Mouse (Mus musculus) ZHBTc4 (cell line): Measurements from ENCODE around the gene Tnrc6a.

Experiments
- DNase-seq: peaks from one replicate; pipeline ENCODE4 v3.0.0-alpha.2; 2011; ENCODE audit warnings: low read depth, low spot score

Gene Tnrc6a

DNA sequence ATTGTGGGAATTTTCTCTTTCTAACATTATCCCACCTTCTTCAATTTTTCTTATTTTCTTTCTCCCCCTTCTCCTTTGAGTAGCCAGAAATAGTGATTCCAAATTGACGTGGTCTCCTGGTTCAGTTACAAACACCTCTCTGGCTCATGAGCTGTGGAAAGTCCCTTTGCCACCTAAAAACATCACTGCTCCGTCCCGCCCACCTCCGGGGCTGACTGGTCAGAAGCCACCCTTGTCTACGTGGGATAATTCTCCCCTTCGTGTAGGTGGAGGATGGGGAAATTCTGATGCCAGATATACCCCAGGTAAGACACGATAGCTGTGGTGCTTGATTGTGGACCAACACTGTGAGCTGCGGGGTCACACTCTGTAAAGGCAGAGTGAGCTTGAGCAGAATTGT, 66.1 kb downstream of the Tnrc6a start:
- no peak for DNase-seq

DNA sequence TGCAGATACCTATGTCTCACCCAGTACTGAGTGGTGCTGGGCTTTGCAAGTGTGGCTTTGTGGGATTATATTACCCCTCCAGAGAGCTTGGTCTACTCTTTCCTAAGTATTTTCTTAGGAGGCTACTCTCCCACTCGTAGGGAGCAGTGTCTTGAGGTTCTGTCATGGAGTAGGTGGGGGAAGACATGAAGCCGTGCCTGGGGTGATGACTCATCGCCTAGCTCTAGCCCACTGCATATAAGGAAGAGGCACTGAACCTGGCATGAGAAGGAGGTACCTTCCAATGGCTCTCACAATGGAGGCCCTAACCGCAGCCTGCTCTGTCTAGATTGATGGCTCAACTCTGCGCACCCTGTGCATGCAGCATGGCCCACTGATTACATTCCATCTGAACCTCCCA, 68.0 kb downstream of the Tnrc6a start:
- DNase-seq, result no peak

GRCm38 (mm10) chr7:123193201-123193600, 69.5 kb downstream of the Tnrc6a start:
- no peak for DNase-seq

DNA sequence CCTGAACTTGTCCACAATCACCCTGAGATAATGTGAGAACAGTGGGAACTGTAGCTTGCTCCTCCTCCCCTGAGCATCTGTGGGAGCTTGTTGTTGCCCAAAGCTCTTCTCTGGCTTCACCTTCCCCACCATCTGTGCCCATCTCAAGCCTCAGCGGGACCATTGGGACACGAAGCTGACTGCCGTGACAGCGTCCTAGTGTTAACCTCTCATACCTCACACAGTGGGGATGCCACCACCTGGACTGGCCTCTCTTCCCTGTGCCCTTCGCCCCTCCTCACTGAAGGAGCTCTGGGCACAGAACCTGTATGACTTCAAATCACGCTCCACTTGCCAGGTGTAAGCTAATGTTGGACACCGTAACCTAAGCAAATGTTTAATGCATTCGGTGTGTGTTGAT, 71.0 kb downstream of the Tnrc6a start:
- no peak for DNase-seq

DNA sequence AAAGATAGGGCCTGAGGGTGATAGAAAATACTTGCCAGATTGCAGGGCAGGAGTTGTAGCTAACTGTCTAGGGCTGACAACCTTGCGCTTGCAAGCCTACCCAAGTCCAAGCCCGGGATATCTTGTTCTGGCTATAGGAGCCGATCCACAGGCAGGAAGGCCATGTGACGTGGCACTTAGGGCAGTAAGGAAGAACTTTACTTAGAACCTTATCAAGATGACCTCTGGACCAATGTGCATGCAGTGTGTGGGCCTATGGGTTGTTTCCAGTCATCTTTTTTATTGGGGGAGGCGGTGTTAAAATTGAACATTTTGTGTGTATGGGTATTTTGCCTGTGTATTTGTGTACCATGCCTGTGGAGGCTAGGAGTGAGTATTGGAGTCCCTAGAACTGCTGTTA, 72.7 kb downstream of the Tnrc6a start:
- no peak for DNase-seq

DNA sequence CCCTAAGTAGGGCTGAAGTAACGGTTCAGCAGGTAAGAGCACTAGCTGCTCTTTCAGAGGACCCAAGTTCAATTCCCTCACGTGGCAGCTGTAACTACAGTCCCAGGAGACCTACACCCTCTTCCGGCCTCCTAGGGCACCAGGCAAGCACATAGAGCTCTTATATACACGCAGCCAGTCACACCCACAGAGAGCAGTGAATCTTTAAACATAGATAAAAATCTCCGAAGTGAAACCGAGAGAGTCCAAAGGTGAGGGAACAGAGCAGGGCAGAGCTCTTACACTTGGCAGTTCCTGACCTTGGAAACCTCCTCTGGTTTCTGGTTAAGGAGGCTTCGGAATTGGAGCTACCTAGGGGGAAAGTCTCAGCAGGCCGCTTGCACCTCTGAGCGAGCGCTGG, 75.0 kb downstream of the Tnrc6a start:
- no peak for DNase-seq

DNA sequence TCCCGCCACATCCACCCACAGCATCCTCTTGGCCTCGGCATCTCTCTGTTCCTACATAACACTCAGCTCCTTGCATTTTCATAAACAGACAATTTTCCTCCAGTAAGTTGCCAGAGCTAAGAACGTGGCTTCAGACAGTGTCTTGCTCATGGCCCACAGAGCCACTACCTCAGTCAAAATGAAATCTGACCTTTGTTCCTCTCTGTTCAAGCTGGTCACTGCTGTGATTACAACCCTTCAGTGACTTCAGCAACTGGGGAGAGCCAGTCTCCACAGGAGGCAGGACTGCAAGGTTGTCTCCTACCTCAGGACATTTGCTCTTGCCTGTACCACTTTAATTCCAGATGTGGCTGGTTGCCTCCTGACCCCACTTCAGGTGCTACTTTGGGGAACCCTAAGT, 75.5 kb downstream of the Tnrc6a start:
- DNase-seq, result no peak

GRCm38 (mm10) chr7:123199656-123200206, 76.0 kb downstream of the Tnrc6a start:
- peak; percentile 62 for DNase-seq

DNA sequence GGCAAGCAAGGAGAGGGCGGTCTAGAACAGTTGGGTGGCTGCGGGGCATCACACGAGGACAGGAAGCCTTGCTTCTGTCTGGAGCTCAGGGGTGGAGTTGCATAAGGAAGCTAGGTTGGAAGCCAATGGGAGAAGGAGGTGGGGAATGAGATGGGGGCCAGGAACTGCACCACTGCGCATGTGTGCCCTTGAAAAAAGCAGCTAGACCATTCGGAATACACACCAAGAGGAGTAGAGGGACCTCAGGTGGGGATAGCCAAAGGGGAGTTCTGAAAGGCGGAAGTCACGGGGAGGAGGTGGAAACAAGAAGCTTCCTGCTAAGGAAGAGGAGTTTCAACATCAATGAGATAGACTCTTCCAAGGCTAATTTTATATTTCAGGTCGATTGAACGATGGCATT, 77.0 kb downstream of the Tnrc6a start:
- peak; percentile 88 for DNase-seq

- DNase-seq, result peak; percentile 83
Measured at GRCm38 (mm10) chr7:123205261-123205660, 81.6 kb downstream of the Tnrc6a start.

GRCm38 (mm10) chr7:123207561-123207960, 83.9 kb downstream of the Tnrc6a start:
- no peak for DNase-seq

DNA sequence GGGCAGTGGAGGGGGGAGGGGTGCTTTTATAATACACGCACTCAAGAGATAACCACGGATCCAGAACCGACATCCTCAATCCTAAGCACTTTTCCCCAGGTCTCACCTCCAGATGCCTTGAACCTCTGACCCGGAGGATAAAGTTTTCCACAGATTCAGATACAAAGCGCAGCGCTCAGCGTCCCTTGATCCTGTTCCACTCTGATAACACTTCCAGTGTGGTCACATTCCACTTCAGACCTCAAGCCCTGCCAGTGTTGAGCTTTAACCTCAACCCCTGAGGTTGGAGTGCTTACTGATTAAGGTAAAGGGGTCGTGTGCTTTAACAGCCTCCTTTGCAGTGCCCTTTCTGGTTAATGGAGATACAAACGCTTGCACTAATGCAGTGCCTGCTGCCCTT, 86.2 kb downstream of the Tnrc6a start:
- DNase-seq, result no peak

GRCm38 (mm10) chr7:123211461-123211860, 87.8 kb downstream of the Tnrc6a start:
- DNase-seq, result peak; percentile 83

GRCm38 (mm10) chr7:123212316-123212715, 88.6 kb downstream of the Tnrc6a start:
- peak; percentile 78 for DNase-seq

DNA sequence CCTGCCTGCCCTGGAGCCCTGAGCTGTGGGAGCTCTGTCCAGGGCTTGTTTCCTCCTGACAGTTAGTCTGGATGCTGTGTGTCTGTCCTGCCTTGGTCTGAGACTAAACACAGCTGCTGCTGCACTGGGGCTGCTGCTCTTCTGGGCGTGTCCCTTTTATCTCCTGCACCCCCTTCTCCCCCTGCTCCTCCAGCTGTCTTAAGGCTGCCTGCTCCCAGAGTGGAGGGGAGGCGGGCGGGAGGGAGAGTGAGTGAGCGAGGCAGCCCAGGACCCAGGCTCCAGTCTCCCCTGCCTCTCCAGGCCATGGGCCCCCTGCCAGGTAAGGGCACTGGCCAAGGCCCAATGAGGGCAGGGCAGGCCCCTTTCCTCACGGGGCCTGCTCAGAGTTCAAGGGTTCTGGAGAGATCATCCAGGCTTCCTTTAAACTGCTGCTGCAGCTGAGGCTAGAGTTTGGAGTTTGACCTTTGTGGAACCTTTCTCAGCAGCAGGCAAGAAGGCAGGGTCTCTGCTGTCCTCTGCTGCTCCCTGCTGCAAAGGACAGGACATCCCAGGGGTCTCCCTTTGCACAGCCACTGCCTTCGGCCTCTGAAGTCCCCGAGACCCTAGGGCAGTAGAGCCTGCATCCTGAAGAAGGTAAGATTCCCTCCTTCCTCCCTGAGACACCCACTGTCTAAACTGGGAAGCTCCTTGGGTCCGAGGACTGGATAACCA, 90.8 kb downstream of the Tnrc6a start, which contains the start of gene Slc5a11:
Gene Slc5a11 (plus strand): TSS at position 416 of the 711 bp plus-strand sequence.
- peak; percentile 30 for DNase-seq

- DNase-seq, result peak; percentile 31
Measured at GRCm38 (mm10) chr7:123215138-123215537, 91.5 kb downstream of the Tnrc6a start.

DNA sequence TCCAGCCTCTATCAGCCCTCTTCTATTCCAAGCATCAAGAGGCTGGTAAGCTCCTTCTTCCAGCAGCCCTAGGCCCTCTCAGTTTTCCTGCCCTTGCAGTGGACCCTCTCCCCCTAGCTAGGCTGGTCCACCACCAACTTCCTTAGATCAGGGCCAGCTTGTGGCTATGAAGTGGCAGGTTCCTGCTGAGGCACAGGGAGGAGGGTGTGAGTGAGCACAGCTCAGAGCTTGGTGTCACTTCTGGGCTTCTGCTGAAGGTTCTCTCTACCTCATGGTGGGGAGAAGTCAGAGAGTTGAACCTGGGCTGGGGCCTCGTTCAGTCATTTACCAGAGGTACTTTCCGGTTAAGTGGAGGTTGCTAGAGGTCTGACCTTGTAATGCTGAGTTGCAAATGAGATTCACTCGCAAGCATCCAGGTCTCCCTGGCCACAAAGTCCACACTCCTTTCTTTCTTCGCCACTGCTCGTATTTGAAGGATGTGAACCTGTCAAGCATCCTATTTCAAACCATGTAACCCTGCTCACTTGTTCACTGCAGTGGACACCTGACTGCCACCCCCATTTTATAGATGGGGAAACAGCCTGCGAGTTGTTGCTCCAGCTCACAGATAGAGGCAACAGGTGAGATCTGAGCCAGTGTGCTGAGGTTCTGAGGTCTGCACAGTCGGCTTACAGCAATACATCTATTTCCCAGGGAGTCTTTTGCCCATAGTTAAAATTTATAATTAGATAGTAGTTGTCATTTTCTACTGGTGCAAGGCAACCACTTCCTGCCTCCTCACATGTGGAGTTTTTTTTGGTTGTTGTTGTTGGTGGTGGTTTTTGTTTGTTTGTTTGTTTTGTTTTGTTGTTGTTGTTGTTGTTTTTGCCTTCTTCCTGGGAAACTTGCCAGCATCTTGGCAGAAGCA, 94.0 kb downstream of the Tnrc6a start:
- no peak for DNase-seq

- DNase-seq, result peak; percentile 48
Measured at GRCm38 (mm10) chr7:123218620-123219019, 94.9 kb downstream of the Tnrc6a start.

DNA sequence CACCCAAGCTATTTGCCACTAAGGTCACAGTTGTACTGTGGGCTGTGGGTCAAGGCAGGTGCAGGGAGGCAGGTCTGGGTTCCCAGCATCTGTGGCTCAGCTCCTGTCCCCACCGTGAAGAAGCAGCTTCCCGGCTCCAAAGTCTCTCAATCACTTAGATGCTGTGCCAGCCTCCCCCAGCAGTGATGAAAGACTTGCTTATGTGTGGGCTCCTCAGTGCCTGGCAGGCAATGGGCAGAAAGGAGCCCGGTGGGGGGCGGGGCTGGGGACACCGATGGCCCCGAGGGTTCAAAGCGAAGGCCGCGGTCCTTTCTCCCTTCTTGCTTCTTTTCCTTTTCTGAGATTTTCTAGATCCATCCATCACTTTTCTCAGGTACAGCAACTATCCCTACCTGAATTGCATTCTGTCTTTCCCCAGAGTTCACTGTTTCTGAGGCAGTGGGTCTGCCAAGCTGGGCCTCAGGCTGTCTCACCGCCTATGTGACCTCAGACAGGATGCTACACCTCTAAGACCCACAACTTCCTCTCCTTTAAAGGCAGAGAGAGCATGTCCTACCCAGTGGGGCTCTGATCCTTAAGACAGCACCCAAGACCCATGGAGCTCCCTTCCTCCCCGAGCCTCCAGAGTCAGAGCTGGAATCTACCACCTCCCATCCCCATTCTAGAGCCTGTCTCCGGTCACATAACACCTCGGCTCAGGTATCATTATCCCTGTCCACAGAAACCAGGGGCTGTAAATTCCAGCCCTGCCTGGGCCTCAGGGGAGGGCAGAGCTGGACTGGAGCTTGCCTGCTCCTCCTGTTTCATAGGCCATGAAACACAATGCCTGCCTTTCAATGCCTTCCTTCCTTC, 96.3 kb downstream of the Tnrc6a start:
- DNase-seq, result peak; percentile 37

- no peak for DNase-seq
Measured at GRCm38 (mm10) chr7:123220633-123220942, 96.9 kb downstream of the Tnrc6a start.

DNA sequence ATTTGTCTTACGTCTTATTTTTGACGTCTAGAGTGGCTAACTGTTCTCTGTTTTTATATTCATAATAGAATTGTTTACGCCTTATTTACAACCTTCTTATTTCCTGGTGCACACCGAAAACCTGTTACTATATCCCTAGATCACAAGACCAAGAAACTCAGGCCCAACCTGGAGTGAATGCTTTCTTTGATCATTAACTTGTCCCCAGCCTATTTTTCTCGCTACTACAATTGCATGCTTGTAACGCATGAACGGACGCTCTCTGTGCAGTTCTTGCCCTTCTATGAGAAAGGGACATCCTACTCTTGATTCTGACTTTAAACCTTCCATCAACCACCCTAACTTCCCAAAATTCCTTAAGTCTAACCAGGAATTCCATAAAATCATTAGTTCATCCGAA, 100.4 kb downstream of the Tnrc6a start:
- DNase-seq, result no peak

GRCm38 (mm10) chr7:123225159-123225558, 101.5 kb downstream of the Tnrc6a start:
- DNase-seq, result no peak
